Mouse (Mus musculus) olfactory bulb, adult 2 months (tissue): Measurements from ENCODE around the gene Chd1l. TPM values are rescaled to one million over a fixed set of nuclear protein-coding genes. Genes with fewer than 3 reads are reported as not detected.
A peak's percentile ranks its signal among the peaks of the same experiment; 100 is the strongest.

ENCODE experiments used
- H3K27ac ChIP-seq: fragments of 200-500 bp; 2 replicates; pipeline ENCODE4 v1.5.1; 2012; ENCODE audit warnings: low read depth, low read length; ENCODE audit not compliant: insufficient read depth
- H3K4me1 ChIP-seq: fragments of 200-500 bp; 2 replicates; pipeline ENCODE4 v1.6.1; 2012; ENCODE audit warnings: low read length; ENCODE audit not compliant: control insufficient read depth, insufficient read depth
- H3K4me3 ChIP-seq: fragments of 200-500 bp; 2 replicates; pipeline ENCODE4 v1.5.1; 2012; ENCODE audit warnings: mild to moderate bottlenecking, low read depth, low read length, moderate library complexity; ENCODE audit not compliant: insufficient read depth
- CTCF ChIP-seq: fragments of 200-500 bp; IDR thresholded peaks from 2 replicates; pipeline ENCODE4 v1.5.1; 2012; ENCODE audit warnings: low read depth, mild to moderate bottlenecking, low read length, moderate library complexity; ENCODE audit not compliant: insufficient read depth
- POLR2A ChIP-seq: fragments of 200-500 bp; IDR thresholded peaks from 2 replicates; pipeline ENCODE4 v1.6.1; 2012; ENCODE audit warnings: mild to moderate bottlenecking, low read depth, low read length, moderate library complexity; ENCODE audit not compliant: insufficient read depth
- WGBS: fragments of 180-500 bp; shearing (Covaris S2); methylation state at CpG from one replicate; pipeline ENCODE4 v1.1.7; 2018; 5-methylcytosine and 5-hydroxymethylcytosine counted together
- polyA plus RNA-seq: library from polyadenylated mRNA; stranded (reverse); fragments of >200 nt; gene quantifications from 2 replicates; pipeline ENCODE4 v1.2.4, GENCODE M21; 2012; ENCODE audit warnings: low replicate concordance; ENCODE audit not compliant: missing spikeins, insufficient read depth, insufficient read length

Chd1l gene
- polyA plus RNA-seq, 1 experiment = not detected

DNA sequence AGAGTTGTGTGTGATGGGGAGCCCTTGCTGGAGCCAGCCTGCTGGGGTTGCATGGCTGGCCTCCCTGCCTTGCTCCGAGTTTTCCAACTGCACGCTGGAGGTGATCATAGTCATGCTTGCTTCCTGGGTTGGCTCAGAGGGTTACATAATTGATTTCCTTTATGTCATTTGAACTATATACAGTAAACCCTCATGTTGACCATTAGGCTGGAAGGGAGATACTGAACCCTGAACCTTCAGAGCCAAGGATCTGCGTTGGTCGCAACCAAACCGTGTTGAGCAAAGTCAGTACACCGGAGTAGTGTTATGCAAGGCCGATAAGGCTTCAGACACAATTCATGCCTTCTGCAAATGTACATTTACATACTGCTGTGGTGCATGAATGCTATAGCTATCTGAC is 17.9 kb upstream of the Chd1l start:
- WGBS = 92% methylated on average over 7 of the region's 7 CpGs
- H3K4me1 ChIP-seq = peaks cover 4% of the 10 kb centered on the region; the same call in 1 of the 2 replicates
- TF ChIP-seq POLR2A = no peak
- no peak for TF ChIP-seq CTCF
- no peak overlapping the region for H3K4me3 ChIP-seq
- H3K27ac ChIP-seq = no peak overlapping the region

DNA sequence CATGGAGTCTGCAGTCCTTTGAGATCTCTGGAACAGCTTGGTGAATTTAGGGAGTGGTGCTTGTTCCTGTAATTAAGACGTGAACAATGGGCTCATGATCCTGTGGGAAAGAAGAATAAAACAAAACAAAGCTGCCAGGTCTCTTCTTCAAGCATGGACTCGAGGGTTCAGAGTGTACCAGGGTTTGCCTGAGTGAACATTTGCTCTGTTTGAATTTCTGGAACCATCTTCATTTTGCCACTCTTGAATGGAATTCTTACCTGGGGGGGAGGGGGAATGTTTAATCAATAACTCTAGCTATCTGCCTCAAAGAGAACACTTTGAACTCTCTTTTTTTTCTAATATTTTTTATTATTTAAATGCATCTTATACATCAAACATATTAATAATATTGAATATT is 14.6 kb upstream of the Chd1l start:
- TF ChIP-seq POLR2A (no peak), CTCF (no peak)
- Histone ChIP-seq H3K4me3 (no peak overlapping the region), H3K27ac (no peak overlapping the region), H3K4me1 (peaks cover 4% of the 10 kb centered on the region; the same call in 1 of the 2 replicates)
- 22% methylated on average over 2 of the region's 2 CpGs for WGBS

DNA sequence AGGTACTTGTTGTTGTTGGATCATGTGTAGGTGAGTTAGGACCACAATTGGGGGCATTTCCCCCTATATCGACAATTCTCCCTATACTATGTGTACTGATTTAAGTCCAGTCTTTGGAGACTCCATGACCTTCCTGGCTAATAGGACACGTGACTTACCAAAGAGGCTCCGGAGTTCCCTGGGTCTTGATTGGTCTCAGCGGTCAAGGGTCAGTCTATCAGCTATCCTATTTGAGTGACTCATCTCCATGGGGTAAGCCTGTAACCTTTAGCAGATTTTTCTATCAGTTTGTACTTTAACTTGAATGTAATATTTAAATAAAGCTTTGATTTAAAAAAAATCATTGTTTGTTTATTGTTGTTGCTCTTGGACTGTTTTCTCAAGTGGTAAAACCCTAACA is 10.7 kb upstream of the Chd1l start:
- WGBS = 93% methylated on average over 4 of the region's 4 CpGs
- Histone ChIP-seq H3K27ac (no peak overlapping the region), H3K4me3 (no peak overlapping the region), H3K4me1 (no peaks in the 10 kb centered on the region)
- TF ChIP-seq CTCF = no peak

DNA sequence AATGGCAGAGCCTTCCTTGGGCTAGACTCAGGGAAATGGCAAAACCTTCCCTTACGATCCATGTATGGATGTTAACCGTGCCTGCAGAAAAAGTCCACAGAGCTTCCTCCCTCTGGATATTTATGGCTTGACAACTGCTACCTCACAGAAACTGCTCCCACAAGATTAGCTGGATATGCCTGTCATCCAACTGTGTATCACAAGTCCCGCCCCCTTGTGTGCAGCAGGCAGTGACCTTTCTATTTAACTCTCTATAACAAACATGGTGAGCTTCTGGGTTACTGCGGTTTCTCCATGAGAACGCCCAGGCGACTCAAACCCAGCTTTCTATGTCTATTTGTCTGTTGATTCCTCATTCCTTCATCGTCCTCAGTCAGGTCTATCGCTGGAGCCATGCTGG is 7.9 kb upstream of the Chd1l start:
- Histone ChIP-seq H3K4me1 (no peaks in the 10 kb centered on the region), H3K4me3 (no peak overlapping the region), H3K27ac (no peak overlapping the region)
- no peak for TF ChIP-seq POLR2A
- TF ChIP-seq CTCF = no peak
- 90% methylated on average over 8 of the region's 8 CpGs for WGBS

DNA sequence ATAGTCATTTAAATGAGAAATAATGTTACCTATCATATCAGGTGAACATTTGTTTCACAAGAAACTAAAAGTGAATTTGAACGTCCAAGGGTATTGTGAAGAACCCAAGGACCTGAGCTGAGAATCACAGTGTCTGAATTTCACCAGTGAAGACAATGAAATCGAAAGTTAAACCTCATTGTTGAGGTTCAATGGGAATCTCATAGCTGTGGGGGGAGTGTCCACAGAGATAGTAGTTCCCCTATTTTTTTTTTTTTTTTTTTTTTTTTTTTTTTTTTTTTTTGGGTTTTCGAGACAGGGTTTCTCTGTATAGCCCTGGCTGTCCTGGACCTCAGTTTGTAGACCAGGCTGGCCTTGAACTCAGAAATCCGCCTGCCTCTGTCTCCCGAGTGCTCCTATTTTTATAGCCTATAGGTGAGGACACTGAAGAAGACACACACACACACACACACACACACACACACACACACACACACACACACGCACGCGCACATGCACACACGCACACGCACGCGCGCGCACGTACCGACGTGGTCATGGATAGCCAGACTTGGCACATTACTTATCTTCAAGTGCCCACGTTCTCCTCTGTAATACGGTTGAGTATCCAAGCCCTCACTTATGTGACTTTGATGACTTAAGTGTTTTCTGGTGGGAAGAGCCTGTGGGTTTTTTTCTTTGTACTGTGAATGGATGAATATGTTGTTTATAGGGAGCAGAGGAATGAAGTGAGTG is 7.3 kb upstream of the Chd1l start:
- no peak for TF ChIP-seq POLR2A
- TF ChIP-seq CTCF = no peak
- WGBS = 95% methylated on average over 18 of the region's 19 CpGs

DNA sequence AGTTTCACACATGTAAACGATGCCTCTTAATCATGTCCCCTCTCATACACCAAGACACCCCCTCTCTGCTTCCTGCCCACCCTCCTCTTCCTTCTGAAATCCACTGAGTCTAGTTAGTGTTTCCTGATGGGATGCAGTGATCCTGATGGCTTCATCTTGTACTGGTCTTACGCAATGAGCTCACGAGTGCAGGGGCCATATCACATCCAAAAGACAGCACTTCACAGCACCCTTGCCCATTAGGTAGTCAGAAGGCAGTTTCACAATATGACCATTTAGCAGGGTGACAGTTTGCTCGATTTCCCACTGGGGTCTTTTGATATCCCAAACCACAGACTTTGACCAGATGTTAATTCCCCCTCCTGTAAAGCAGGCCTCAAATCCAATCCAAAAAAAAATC is 5.9 kb upstream of the Chd1l start:
- no peaks in the 10 kb centered on the region for H3K4me1 ChIP-seq
- TF ChIP-seq POLR2A (no peak), CTCF (no peak)
- H3K27ac ChIP-seq = no peak overlapping the region
- 89% methylated on average over 4 of the region's 4 CpGs for WGBS
- H3K4me3 ChIP-seq = no peak overlapping the region

More for the DNA sequence above, 7.3 kb upstream of the Chd1l start:
- Histone ChIP-seq H3K4me1 (no peaks in the 10 kb centered on the region), H3K27ac (no peak overlapping the region), H3K4me3 (no peak overlapping the region)

DNA sequence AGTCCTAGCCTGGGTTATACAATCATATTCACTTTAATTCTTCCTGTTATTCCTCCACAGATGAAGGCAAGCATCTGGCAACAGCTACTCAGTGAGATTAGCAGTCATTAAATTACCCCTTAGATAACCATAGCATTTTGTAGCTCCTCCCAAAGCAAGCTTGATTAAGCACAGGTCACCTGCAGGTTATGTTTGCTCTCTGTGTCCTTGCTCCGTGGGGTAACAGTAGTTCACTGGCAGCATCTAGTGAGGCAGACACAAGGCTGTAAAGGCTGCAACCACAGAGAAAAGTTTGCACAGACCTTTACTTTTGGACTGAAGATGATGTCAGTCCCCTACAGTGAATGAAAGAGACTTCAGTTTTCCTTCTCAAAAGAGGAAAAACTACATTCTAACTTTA is 5.2 kb upstream of the Chd1l start:
- 23% methylated on average over 1 of the region's 1 CpGs for WGBS
- no peak overlapping the region for H3K27ac ChIP-seq
- H3K4me1 ChIP-seq = no peaks in the 10 kb centered on the region; the same call in 1 of the 2 replicates
- TF ChIP-seq CTCF (no peak), POLR2A (no peak)
- H3K4me3 ChIP-seq = no peak overlapping the region

DNA sequence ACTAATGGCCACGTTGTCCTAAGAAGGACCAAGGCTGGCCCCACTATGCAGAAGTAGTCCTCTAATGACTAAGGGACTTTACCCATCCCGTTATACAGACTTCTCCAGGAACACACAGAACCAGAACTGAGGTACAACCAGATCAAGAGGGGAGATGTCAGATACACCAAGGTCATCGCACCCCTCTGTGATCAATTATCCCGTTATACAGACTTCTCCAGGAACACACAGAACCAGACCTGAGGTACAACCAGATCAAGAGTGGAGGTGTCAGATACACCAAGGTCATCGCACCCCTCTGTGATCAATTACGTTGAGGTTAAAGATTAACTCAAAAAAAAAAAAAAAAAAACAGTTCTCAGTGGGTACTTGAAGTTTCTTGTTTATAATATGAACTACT is 1.0 kb upstream of the Chd1l start:
- H3K4me3 ChIP-seq = no peak overlapping the region
- TF ChIP-seq CTCF = no peak
- 94% methylated on average over 6 of the region's 6 CpGs for WGBS
- peaks cover 3% of the 10 kb centered on the region; the same call in 1 of the 2 replicates for H3K4me1 ChIP-seq
- H3K27ac ChIP-seq = no peak overlapping the region

DNA sequence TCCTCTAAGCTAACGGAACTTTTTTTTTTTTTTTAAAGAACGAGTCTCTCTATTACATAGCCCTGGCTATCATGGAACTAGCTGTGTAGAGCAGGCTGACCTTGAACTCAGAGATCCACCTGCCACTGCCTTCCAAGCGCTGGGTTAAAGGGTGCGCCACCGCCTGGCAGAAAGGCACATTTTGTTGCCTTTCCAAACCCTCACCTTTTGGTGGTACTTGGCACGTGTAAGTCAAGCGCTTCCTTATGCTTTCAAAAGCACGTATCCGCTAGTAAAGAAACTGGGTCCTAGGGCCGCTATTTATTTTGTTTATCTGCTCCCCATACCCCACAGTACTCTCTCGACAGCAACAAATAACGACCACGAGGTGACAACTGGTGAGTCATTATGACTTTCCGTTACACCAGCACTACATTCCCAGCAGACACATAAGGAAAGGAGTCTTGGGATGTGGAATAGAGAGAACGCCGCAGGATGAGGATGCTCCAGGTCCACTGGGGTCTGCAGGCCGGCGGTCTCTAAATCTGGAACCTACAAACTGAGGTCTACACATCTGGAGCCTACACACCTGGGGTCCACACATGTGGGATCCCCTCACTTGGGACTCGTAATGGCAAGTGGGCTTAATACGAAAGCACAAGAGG is 680 bp downstream of the Chd1l start:
- peak overlapping the region; percentile 74 for H3K4me3 ChIP-seq
- TF ChIP-seq CTCF = no peak
- TF ChIP-seq POLR2A = no peak
- WGBS = 3% methylated on average over 20 of the region's 20 CpGs
- H3K27ac ChIP-seq = no peak overlapping the region
- peaks cover 3% of the 10 kb centered on the region; the same call in 1 of the 2 replicates for H3K4me1 ChIP-seq

DNA sequence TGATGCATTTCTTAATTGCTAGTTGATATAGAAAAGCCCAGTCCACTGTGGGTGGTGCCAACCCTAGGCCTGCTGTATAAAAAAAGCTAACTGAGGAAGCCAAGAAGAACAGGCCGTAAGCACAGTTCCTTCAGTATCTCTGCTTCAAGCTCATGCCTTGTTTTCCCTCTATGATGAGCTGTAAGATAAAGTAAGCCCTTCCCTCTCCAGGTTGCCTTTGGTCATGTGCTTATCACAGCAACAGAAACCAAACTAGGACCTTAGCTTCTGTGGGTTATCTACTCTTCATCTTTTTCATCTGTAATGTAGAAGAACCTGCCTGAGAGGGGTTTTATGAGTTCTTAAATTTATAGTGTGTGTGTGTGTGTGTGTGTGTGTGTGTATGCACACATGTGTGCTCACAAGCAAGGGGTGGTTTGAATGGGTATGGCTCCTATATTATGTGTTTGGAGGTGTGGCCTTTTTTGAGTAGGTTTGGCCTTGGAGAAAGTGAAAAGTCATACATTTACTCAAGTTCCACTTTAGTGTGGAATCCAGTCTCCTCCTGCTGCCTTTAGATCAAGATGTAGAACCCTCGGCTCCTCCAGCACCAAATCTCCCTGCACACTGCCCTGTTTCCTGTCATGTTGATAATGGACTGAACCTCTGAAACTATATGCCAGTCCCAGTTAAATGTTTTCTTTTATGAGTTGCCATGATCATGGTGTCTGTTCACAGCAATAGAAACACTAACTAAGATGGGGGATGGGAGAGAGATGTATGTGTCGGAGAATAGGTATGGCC is 9.8 kb downstream of the Chd1l start:
- Histone ChIP-seq H3K4me1 (no peaks in the 10 kb centered on the region), H3K4me3 (no peak overlapping the region), H3K27ac (no peak overlapping the region)
- WGBS = 98% methylated on average over 3 of the region's 3 CpGs
- TF ChIP-seq CTCF (no peak), POLR2A (no peak)
